Mouse (Mus musculus) CD4-positive, CD25-positive, alpha-beta regulatory T cell, adult 2 months (primary cell): Measurements from ENCODE around the gene Fv1.
"Not testable (repeated sequence)": the region's sequence is repeated elsewhere in the genome, so short reads cannot be mapped to it uniquely, and the experiment has no call there.

Source experiments
- DNase-seq: peaks from one replicate; pipeline ENCODE4 v3.0.0-alpha.2; 2012; ENCODE audit warnings: low read depth, low spot score

The Fv1 gene

DNA sequence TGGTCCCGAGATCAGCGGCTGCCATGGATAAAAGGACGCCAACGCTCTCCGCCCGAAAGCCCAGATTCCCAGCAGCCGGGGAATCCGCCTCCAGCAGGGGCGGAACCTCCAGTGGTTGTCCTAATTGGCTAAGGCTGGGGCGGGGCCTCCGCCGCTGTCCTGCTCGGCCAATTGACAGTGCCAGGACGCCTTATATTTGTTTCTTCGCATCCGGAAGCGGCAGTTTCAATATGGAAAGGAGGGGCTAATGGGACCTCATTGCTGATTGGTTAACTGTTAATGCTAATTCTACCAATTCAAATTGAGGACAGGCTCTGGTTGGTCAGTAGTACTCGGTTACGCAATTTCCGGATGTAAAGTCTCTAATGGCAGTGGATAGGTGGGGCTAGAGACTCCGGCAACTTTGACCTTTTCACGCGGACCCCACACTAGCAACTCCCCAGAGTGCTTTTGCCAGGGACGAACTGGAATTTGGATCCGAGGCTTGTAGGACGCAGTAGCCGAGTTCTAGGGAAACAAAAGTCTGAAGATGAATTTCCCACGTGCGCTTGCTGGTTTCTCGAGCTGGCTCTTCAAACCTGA, at the start of gene Fv1, which contains the start of gene Miip:
TSS of gene Fv1 (plus strand) at position 530 of the 582 bp plus-strand sequence.
TSS of gene Miip (minus strand) at position 367 of the 582 bp plus-strand sequence.
- DNase-seq, result peak; percentile 95

DNA sequence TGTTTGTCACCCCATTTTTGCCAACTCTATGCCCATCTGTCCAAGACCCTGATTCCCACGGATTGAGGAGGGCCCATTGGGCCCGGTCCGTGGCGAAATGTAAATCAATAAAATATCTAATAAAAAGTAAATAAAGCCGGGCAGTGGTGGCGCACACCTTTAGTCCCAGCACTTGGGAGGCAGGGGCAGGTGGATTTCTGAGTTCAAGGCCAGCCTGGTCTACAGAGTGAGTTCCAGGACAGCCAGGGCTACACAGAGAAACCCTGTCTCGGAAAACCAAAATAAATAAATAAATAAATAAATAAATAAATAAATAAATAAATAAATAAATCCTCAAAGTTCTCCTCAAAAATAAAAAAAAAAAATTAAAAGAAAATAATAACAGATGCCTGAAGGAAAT, 49.1 kb upstream of the Fv1 start:
- DNase-seq, result not testable (repeated sequence)

DNA sequence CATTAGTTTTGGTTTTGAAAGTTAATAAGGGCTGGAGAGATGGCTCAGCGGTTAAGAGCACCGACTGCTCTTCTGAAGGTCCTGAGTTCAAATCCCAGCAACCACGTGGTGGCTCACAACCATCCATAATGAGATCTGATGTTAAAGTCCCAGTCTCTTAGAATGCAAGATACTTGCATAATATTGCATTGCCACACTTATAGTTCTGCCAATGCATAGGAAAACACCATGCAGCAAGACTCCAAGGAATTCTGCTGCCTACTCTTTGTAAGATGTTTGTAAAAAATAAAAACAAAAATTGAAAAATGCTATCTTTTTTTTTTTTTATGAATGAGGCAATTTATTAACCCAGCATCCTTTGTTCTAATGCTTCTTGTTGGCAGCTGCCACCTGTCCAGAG, 47.4 kb upstream of the Fv1 start:
- not testable (repeated sequence) for DNase-seq

DNA sequence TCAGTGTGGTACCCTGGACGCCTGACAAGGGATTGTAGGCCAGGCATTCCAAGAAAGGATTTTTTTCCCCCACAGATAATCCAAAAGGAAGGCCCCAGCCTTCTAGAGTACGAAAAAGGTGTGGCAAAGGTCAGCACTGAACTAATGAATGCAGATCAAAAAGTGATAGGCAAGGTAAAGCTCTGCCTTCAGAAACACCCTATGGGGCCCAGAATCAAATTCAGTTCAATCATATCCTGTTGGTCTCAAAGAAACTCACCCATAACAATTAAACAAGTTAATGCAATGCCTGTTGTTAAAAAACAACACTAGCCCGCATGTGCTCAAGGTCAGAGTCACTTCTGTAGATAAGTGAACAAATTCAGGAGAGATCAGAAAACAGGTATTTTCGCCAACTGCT, 44.4 kb upstream of the Fv1 start:
- no peak for DNase-seq

DNA sequence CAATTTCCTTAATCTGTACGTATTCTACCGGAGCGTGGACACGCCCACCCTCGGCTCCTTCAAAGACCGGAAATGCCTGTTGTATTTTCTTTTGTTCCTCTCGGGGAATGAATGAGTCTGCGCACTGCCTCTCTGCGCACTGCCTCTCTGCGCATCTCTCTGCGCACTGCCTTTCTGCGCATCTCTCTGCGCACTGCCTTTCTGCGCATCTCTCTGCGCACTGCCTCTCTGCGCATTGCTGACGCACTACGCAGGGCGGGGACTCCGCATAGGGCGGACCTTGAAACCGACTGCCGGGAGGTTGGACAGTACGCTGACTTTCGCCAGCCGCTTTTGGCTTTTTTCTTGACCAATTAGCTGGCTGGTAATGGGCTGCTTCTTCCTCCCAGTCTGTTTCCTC, 29.5 kb upstream of the Fv1 start:
- not testable (repeated sequence) for DNase-seq

DNA sequence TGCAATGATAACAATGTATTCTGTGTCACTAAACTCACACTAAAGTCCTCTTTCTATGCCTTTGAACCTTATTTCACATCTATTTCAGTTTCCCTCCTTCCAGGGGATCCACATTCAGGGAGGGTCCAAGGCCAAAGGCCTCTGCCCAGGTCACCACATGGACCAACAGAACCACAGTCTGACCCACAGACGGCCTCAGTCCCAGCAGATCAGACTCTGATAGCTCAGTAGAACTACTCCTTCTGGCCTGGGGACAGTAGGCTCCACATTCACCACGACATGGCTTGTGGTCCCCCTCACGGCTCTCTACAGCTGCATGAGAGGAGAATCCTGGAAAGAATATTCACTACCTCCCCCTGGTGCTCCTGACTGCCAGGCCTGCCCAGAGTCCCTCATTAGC, 25.9 kb upstream of the Fv1 start:
- DNase-seq, result no peak

DNA sequence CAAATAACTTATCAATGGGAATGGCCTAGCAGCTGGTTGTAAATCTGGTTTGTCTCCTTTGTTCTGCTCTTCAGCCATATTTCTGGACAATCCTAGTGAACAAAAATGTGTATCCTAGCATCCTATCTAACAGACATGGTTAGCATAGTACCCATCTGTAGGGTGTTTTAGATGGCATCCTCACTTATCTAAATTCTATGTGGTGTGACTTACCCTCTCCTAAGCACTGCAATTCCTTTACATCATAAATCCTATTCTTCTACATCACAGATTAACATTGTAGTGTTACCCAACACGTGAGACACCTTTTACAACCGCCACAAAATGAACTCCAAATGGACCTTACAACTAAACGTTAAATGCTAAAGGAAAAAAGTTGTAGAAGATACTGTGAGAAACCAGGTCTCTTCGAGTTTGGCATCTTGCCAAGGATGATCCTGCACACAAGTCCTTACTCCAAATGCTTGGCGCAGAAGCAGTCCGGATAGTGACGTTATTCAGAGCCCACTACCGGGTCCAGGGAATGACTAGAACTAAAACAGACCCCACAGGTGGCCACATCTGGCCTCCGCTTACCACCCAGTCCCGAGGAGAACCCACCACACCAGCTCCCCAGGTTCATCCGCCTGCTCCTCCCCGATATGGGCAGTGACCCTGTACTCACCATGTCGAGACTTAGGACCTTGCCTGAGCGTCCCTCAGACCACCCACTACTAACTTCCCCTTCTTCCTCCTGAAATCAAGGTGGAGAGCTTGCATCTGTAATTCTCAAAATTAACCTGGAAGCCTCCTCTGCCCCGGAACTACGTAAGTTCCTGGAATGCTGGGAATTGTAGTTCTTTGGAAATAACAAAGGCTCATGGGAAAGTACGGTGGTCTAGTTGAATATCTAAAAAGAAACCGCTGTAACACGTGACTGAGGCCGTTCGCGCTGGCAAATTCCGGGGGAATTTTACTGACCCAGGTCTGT, 20.9 kb upstream of the Fv1 start, which contains the start of gene Zfp933:
TSS of gene Zfp933 (minus strand) at position 753 of the 970 bp plus-strand sequence.
- peak; percentile 87 for DNase-seq

DNA sequence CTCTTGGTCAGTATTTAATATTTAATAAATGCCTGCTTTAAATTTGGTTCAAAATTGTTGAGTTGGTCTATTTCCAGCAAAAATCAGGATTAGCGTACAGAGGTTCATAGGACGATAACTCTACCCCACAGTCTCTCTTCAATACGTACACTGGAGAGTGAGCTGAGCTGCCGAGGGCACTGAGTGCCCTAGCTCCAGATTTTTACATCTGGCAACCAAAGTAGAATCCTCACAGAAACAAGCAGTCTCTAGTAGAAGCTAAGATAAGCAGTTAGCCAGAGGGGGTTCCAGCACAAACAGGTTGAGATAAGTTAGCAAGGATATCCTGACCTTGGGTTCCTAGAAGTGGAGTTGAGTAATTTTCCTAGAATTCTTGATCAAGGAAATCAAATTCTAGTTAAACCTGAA, 20.2 kb upstream of the Fv1 start:
- no peak for DNase-seq

DNA sequence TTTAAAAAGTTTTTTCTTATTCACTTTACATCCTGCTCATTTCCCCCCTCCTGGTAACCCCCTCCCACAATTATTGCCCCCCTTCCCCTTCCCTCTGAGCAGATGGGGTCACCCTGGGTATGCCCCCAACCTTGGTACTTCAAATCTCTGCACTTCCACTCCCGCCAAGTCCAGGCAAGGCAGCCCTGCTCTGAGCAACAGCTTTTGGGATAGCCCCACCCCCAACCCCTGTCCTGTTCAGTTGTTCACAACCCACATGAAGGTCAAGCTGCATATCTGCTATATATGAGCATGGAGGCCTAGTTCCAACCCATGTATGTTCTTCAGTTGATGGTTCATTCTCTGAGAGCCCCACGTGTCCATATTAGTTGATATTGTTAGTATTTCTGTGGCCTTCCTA, 18.0 kb upstream of the Fv1 start:
- DNase-seq, result no peak

DNA sequence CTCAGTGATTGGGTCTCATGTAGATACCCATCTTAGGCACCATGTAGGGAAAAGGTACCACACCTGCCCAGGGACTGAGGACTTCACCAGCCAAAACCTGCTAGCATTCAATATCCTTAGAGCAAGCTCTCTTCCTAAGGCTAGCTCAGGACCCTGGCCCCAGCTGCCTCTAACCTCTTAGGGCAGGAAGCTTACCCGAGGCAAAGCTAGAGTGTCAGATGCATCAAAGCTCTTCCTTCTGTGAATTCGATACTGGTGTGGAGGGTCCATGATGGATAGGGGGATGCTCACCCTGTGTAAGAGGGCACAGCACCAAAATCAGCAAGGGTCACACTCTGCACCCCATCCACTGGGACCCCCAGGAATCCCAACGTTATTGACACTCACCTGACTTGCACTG, 6.7 kb upstream of the Fv1 start:
- no peak for DNase-seq

DNA sequence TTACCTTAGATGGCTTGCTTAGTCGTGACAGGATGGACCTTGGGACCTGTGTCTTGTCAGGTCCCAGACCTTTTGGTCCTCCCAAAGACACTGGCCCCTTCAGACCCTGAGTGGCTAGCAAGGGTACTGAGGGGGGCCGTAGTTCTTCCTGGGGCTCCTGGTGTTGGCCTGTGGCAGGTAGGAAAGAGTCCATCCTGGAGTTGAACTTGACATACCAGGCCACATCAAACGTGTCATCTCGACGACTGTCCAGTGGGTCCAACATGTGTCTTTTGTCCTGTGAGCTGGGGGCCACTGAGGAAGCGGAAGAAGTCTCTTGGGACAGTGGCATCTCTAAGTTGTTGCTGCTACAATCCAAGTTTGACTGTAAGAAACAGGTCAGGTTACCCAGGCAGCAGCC, 3.1 kb upstream of the Fv1 start:
- no peak for DNase-seq

DNA sequence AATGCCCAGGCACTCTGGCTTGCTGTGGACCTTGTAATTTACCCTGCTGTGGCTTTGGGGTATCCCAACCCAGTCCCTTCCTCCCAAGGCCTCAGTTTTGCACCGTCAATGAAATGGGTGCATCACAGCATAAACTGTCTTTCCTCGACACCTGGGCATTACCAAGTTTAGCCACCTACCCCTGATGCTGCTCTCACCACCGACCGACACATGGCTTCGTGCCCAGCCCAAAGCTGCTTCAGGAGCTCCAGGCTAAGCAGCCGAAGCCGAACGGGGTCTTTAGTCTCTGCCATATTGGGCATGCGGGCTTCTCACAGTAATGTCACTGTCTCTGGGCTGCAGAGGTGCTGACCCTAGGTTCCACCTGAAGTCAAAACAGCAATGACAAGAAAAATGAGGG, 2.7 kb upstream of the Fv1 start:
- no peak for DNase-seq

DNA sequence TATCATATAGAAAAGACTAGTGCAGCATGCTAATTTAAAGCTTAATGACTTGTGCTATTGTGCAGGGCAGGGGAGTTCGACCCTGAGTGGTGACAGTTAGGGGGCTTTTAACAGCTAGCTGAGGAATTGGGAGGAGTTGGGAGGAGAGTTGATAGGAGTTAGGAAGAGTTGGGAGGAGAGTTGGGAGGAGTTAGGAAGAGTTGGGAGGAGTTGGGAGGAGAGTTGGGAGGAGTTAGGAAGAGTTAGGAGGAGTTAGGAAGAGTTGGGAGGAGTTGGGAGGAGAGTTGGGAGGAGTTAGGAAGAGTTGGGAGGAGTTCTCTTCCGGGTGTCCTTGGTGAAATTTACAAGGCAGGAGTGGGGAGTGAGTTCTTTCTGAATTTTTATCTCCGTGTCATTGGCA, 2.0 kb upstream of the Fv1 start:
- not testable (repeated sequence) for DNase-seq

DNA sequence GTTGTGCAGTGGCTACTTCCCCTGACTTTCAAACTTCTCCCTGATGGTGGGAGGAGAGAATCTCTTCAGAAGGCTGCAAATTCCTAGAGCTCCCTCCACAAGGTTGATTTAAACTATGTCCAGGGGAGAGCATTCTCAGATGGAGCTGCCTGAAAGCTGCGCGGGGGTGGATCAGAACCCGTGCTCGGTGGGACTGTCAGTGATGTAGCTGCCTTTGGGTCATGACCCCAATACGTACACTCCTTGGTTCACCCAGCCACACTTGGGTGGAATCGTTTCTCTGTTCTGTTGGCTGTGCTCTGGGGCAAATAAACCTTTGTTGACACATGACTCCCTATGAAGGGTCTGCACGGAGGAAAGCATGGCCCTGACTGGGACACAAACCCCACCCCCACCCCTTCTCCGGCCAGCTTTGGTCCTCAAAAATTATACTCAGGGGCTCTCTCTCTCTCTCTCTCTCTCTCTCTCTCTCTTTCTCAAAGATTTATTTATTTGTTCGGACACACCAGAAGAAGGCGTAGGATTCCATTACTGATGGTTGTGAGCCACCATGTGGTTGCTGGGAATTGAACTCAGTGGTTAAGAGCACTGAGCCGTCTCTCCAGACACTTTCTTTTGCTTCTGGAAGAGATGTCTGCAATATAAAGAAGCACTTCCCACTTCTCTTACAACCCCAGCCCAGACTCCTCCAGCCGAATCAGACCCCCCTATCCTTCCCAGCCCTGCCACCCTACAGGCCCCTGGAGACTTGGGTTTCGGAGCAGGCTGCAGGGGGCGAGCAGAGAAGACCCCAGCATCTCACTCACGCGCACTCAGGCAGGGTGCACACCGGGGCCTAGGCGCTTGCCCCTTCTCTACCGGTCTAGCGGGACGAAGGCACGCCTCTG, 973 bp upstream of the Fv1 start:
- DNase-seq, result peak; percentile 13

DNA sequence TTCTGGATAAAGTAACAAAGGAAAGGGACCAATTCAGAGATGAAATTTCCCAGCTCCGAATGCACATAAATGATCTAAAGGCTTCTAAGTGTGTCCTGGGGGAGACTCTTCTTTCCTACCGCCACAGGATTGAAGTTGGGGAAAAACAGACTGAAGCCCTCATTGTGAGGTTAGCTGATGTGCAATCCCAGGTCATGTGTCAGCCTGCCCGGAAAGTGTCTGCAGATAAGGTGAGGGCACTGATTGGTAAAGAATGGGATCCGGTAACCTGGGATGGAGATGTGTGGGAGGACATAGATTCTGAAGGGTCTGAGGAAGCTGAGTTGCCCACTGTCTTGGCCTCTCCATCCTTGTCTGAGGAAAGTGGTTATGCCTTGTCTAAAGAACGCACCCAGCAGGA, 459 bp downstream of the Fv1 start:
- peak; percentile 14 for DNase-seq

DNA sequence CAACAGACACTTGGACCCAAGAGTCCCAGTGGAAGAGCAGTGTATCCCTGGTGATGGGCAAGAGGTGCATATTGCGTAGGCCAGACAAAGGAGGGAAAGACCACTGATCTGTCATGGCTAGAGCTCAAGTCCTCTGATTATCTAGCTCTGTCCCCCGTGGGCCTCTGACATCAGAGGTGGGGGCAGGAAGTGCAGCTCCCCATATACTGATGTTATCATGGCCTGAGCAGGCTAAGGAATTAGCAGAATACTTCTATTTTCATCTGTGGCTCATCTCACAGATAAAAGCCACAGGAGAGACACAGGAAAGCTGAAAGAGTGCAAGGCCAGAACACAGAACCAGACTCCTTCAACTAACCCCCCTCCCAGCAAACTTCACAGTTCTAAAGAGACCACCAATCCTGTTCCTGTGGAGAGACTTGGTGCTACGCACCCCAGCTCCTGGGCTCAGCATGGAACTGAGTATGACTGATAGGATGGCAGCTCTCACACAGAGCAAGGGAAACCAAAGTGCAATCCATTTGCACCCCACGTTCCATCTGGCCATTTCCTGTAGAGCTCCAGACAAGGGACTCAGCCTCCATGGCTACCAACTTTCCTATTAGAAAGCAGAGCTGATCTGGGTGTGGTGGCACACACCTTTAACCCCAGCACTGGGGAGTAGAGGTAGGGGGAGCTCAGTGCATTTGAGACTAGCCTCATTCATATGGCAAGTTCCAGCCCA, 7.2 kb downstream of the Fv1 start:
- peak; percentile 24 for DNase-seq

DNA sequence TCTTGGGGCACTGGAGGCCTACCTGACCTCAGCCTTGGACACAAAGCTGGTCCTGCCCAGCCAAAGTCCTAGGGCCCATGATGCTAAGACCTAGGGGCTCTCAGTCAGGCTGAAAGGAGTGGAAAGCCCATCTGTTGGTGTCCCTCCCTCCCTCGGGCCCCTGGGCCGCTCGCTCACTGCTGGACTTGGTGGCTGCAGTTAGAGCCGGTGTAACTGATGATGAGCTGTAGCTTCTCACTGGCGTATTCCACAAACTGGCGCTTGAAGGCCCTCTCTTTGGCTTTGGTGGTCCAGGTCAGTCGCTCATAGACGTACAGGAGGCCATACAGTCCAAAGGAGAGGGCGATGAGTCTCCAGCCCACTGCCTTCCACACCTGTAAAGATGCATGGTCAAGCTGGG, 9.8 kb downstream of the Fv1 start:
- no peak for DNase-seq

DNA sequence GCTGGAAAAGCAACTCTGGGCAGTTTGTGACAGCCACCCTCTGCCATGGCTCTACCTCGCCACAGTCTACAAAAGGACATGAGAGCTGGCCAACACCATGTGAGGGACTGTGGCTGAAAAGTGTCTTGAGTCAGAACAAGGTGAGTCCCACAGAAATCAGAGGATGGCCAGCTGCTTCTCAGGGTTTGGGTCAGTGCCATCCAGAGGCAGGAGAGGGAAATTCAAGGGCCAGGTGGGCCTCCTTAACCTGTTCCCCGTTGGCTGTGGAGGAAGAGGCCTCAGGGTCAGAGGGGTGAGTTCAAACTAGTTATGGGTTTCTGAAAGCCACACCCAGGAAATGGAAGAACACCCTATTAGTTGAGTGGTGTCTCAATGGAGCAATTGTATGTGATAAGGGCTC, 10.7 kb downstream of the Fv1 start:
- no peak for DNase-seq

DNA sequence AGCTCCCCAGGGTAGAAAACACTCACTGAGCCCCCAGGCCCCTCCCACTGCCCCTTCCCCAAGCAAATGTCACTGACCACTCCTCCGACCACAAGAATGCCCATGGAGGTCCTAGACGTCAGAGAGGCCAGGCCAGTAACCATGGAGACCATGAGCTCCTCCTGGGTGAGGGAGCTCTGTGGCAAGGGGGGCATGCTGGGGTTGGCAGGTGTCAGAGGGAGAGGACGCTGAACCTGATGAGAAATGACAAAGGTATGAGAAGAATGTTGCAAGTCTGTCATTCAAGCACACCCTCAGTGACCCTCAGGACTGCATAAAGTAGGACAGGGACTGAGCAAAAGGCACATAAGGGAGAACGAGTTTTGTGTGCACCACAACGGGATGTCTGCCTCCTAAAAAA, 11.1 kb downstream of the Fv1 start:
- no peak for DNase-seq

DNA sequence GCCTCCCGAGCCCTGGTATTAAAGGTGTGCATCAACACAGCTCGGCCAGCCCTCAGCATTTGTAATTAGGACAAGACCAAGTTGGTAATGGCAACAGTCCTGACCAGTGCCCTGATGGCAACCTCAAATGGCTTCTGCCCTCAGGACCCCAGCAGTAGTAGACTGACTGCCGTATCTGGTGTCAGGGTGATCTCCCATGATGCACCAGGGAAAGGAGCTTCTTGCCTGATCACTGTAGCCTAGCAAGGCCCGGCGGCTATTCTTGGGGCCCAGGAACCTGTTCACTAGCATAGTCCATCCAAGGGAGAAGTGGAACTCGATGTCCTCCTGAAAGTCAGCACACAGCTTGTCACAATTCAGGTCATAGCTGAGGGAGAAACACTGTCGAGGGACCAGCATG, 13.0 kb downstream of the Fv1 start:
- no peak for DNase-seq

DNA sequence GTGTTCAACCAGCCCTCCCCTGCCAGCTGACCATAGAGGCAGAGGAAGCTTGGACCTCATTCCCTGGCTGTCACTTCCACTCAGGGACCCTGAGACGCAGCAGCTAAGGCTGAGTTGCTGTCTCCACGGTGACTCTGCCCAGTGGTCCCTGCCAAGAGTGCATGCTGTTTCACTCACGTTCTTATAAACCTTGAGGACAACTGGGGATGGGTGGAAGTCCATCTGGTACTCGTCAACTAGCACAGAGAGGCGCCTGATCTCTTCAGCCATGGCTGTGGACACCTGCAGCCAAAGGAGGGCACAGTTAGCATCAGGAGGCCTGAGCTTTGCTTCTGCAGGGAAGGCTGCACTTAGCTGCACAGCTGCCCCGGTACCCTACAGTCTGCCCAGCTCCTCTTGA, 14.3 kb downstream of the Fv1 start:
- no peak for DNase-seq
